Mouse (Mus musculus) embryonic fibroblast, embryonic 13.5 days (primary cell): ENCODE measurements at regions not wholly inside any gene's neighbourhood (a gene's known extent, or its start where the extent isn't known, plus 50 kb on each side); places are given as distances from the start of the nearest gene placed in this dataset.

ENCODE experiments used
- CTCF ChIP-seq: IDR thresholded peaks from 2 replicates; pipeline ENCODE4 v1.5.1; 2011; ENCODE audit warnings: mild to moderate bottlenecking, control low read depth, low read length, moderate library complexity, borderline replicate concordance; ENCODE audit not compliant: insufficient read depth
- POLR2A ChIP-seq: IDR thresholded peaks from 2 replicates; pipeline ENCODE4 v1.6.1; 2011; ENCODE audit warnings: low read depth, mild to moderate bottlenecking, control low read depth, low read length, moderate library complexity

DNA sequence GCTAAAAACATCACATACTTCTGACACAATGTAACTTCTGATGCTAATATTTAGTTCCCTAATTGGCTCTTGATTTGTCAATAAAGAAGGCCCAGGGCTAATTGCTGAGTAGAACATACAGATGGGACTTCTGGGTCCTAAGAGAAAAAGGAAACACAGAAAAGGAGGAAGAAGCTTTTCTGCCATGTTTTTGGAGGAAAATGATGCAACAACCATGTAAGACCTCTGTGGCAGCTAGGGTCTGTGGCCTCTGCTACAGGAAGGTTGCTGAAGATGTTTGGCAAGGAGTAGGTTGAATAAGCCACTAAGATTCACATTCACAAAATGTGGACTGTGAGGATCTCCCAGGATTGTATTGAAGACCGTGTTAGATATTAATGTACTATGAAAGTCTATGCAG, 94.9 kb downstream of the Cldn1 start:
- no peak for TF ChIP-seq POLR2A
- no peak for TF ChIP-seq CTCF
